Mouse (Mus musculus) spleen, embryonic (tissue): ENCODE results near the gene Iqsec1.

Source experiments
- CTCF ChIA-PET: fragments of 350-600 bp; sonication (Branson Sonifier 250); formaldehyde crosslinking; loops from one replicate; lab custom pipeline; 2022; lab: Charles Lee

The Iqsec1 gene

GRCm38 (mm10) chr6:90624733-90625132 lies 363.8 kb downstream of the Iqsec1 start:
- CTCF ChIA-PET, result interaction anchor here (1.3 kb wide), 1 partner anchor 13 kb away, joined by 4 read pairs; no protein-coding TSS in a partner anchor

GRCm38 (mm10) chr6:90624184-90624583 lies 364.3 kb downstream of the Iqsec1 start:
- CTCF ChIA-PET, result interaction anchor here (1.3 kb wide), 1 partner anchor 13 kb away, joined by 4 read pairs; no protein-coding TSS in a partner anchor

- CTCF ChIA-PET, result no interaction called here
These were observed 365.0 kb downstream of the Iqsec1 start for GRCm38 (mm10) chr6:90623456-90623836.

- CTCF ChIA-PET, result no interaction called here
These were observed 365.6 kb downstream of the Iqsec1 start for GRCm38 (mm10) chr6:90622758-90623455.

GRCm38 (mm10) chr6:90621584-90621890 lies 366.9 kb downstream of the Iqsec1 start:
- CTCF ChIA-PET, result no interaction called here

- CTCF ChIA-PET, result no interaction called here
These were observed 367.5 kb downstream of the Iqsec1 start for GRCm38 (mm10) chr6:90620791-90621583.

GRCm38 (mm10) chr6:90619936-90620335 lies 368.5 kb downstream of the Iqsec1 start:
- CTCF ChIA-PET, result no interaction called here

GRCm38 (mm10) chr6:90618821-90619636 lies 369.5 kb downstream of the Iqsec1 start:
- CTCF ChIA-PET, result no interaction called here

- CTCF ChIA-PET, result interaction anchor here (0.7 kb wide), 1 partner anchor 13 kb away, joined by 3 read pairs; no protein-coding TSS in a partner anchor
These were observed 370.2 kb downstream of the Iqsec1 start for GRCm38 (mm10) chr6:90618274-90618673.

- CTCF ChIA-PET, result no interaction called here
These were observed 372.0 kb downstream of the Iqsec1 start for GRCm38 (mm10) chr6:90616481-90616880.

GRCm38 (mm10) chr6:90615991-90616390 lies 372.5 kb downstream of the Iqsec1 start:
- CTCF ChIA-PET, result no interaction called here

- CTCF ChIA-PET, result no interaction called here
These were observed 373.1 kb downstream of the Iqsec1 start for GRCm38 (mm10) chr6:90615362-90615761.

- CTCF ChIA-PET, result no interaction called here
These were observed 375.2 kb downstream of the Iqsec1 start for GRCm38 (mm10) chr6:90613277-90613676.

GRCm38 (mm10) chr6:90610248-90610647 lies 378.2 kb downstream of the Iqsec1 start:
- CTCF ChIA-PET, result no interaction called here

GRCm38 (mm10) chr6:90608186-90608585 lies 380.3 kb downstream of the Iqsec1 start:
- CTCF ChIA-PET, result interaction anchor here (0.6 to 0.7 kb wide), 2 partner anchors 129 to 586 kb away, joined by 4 to 6 read pairs; no protein-coding TSS in a partner anchor

- CTCF ChIA-PET, result no interaction called here
These were observed 381.3 kb downstream of the Iqsec1 start for GRCm38 (mm10) chr6:90607196-90607595.

GRCm38 (mm10) chr6:90606538-90606937 lies 381.9 kb downstream of the Iqsec1 start:
- CTCF ChIA-PET, result no interaction called here
